Mouse (Mus musculus): ENCODE results near the gene Adamts8.

GRCm38 (mm10) chr9:31010040-31010439, 67.7 kb downstream of the Adamts8 start:
- no peak for TF ChIP-seq POLR2A (IDR thresholded peaks at IDR 0.05; ENCODE audit: insufficient read depth, low read depth, low read length)
- no peak for TF ChIP-seq CTCF (IDR thresholded peaks at IDR 0.05)
- no peak for TF ChIP-seq EP300 (IDR thresholded peaks at IDR 0.05; ENCODE audit: insufficient read depth, low read depth, low read length)

Data from heart, adult 2 months (tissue).